Mouse (Mus musculus): ENCODE data around the gene Mtfr1l.
"Not testable (repeated sequence)": the region's sequence is repeated elsewhere in the genome, so short reads cannot be mapped to it uniquely, and the experiment has no call there.

Gene Mtfr1l

GRCm38 (mm10) chr4:134514309-134514930, 20.8 kb downstream of the Mtfr1l start:
- DNase-seq: no peak

DNA sequence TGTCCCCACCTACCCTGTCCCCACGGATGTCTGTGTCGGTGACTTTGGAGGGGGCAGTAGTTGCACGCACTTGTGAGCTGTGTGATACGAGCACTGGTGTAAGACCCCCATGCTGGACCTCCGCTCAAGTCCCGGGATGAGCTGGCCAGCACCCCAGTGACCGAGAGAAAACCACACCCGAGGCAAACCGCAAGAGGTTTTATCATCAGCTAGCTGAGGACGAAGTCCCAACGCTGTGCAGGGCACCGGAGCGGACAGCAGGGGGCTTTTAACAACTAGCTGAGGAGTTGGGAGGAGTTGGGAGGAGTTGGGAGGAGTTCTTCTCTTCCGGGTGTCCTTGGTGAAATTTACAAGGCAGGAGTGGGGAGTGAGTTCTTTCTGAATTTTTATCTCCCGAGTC, 22.4 kb downstream of the Mtfr1l start:
- DNase-seq: peak; percentile 88 to 92

- no peak for DNase-seq
These were observed 23.5 kb downstream of the Mtfr1l start for GRCm38 (mm10) chr4:134511730-134512129.

GRCm38 (mm10) chr4:134510845-134511411, 24.3 kb downstream of the Mtfr1l start, which contains the start of gene Aunip:
Aunip (plus strand) TSS chr4:134510999.
- DNase-seq: peak; percentile 98

- no peak for DNase-seq
These were observed 24.8 kb downstream of the Mtfr1l start for GRCm38 (mm10) chr4:134510396-134510795.

- no peak for DNase-seq
These were observed 28.5 kb downstream of the Mtfr1l start for GRCm38 (mm10) chr4:134506713-134507112.

DNA sequence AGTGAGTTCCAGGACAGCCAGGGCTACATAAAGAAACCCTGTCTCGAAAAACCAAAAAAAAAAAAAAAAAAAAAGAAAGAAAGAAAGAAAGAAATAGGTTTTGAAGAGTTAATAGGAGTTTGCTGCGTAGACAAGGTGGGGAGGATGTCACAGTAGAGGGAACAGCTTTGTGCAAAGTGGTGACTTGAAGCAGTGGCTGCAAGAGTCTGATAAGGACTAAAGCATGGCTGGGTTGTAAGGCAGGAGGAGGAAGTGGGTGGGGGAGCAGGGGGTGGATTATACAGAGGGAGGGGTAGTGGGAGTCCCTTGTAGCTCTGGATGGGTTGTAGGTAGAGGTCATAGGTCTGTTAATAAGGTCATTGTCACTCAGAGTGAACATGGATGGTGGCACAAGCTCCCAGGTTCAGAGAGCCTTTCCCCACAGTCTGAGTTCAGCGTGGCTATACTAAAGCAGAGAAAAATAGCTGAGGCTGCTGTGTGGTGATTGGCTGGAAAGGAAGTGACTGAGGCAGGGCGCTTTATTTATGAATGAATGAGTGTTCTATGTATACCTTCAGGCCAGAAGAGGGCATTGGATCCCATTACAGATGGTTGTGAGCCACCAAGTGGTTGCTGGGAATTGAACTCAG, 29.1 kb downstream of the Mtfr1l start:
- no peak for DNase-seq

GRCm38 (mm10) chr4:134505303-134505789, 29.8 kb downstream of the Mtfr1l start:
- DNase-seq: no peak

GRCm38 (mm10) chr4:134503686-134504357, 31.4 kb downstream of the Mtfr1l start:
- no peak for DNase-seq

GRCm38 (mm10) chr4:134501095-134501494, 34.1 kb downstream of the Mtfr1l start:
- DNase-seq: no peak

- not testable (repeated sequence) for DNase-seq
These were observed 36.2 kb downstream of the Mtfr1l start for GRCm38 (mm10) chr4:134498983-134499382.

DNA sequence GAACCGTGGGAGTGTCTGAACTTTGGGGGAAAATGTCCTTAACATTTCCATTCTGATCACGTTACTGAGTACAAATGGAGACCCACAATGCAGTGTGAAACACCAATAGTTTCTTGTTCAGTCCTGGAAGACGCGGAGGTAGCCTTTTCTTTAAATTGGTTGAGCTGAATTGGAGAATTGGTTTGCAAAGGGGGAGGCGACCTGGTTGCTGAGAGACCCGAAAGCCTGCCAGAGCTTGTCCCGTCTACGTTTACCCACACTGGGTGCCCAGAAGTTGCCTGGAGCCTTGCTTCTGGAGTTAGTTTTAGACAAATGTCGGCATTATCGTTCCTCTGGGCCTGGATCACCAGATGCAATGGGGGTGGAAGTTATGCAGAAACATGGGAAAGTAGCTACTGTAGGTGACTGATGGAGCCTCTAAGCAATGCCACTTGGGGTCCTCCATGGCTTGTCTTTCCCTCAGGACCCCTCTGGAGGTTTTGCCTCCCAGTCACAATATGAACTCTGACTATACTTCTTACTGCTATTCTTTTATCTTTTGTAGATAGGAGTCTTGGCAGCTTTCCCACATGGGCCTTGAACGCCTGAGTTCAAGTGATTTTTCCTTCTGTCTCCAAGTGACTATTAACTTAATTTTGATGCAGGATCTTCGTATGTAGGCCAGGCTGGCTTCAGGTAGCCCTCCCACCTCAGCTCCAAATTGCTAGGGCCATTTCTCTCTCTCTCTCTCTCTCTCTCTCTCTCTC, 37.0 kb downstream of the Mtfr1l start:
- no peak for DNase-seq

DNA sequence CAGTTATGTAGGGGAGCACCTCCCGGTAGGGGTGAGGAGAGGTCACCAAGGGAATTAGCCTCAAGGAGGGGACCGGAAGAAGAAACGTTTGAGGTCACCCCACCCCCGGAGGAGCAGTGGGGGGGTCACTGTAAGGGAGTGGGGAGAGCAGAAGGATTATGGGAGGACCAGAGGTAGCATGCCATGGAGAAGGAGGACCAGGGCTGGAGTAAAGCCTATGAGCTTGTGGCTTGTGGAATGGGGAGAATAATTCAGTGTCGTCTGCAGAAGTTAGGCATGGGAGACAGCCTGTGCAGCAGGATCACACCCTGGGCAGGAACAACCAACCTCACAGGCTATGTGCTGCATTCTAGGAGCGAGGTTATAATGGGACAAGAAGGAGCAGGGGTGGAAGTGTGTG, 38.0 kb downstream of the Mtfr1l start:
- no peak for DNase-seq

DNA sequence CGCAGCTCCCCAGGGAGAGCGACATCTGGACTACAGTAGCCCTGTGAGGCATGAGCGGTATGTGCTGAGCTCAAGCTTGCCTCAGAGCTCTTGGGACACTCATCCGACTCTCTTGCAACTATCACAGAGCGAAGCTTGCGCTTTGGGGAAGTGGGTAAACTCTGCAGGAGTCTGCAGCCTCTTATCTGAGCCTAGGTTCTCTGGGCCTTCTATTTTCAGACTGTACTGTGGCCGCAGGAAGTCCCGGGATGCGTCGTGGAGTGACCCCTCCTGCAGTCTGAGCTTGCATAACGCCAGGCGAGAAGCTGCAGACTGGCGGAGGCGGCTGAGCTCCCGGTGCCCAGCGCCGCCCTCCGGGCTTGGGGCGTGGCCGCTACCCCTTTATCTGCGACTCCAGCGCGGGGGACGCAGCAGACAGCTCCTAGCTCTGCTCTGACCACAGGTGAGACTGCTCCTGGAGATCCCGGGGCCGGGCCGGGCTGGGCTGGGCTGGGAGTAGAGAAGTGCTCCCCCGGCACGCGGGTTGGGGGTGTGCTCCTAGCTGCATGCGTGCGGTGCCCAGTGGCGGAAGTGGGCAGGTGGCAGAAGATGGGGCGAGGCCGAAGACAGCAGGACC, 38.5 kb downstream of the Mtfr1l start, which contains the start of gene Paqr7:
Paqr7 (plus strand) TSS at position 103 of the 616 bp plus-strand sequence.
- peak; percentile 75 to 84 for DNase-seq

DNA sequence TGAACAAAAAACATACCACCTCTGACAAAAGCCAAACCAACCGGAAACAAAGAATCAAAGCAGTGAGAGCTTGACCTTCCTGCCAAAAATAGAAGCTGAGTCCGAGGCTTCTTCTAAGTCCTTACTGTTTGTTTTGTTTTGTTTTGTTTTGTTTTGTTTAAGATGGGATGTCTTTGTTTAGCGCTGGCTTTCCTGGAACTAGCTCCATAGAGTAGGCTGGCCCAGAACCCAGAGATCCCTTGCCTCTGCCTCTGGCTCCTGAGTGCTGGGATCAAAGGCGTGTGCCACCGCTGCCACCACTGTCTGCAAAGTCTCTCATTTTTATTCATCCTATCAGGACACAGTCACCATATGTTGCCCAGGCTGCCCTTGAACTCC, 39.7 kb downstream of the Mtfr1l start:
- DNase-seq: no peak

DNA sequence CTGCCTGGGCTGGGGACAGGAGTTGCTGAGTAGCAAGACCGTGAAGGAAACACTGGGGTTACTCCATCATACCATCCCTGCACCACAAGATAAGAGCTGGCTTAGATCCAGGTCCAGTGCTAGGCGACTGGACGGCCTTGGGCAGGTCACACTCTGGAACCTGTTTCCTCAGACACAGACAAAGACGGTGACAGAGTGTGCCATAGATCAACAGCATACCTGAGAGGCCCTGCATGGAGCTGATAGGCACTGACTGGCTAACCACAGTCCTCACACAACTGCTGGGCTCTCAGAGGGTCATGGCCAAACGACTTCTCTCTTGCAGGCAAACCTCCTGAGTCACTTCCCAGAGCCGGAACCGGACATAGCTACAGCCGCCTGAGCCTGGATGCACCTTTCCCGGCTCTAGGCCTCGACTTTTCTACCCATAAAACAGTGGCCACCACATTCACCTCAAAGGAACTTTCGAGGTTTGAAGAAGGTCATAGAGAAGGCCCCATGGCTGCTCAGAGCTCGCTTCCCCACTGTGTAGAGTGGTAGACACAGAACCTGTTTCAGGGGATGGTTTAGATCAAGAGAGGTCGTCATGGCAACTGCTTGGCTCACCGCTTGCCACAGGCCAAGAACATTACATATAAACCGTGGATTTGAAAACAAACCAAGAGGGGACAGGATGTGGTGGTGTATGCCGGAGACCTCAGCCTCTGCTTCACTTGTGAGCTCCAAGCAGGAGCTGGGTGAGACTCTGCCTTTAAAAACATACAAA, 40.2 kb downstream of the Mtfr1l start:
- peak; percentile 35 to 46 for DNase-seq

GRCm38 (mm10) chr4:134494161-134494560, 41.0 kb downstream of the Mtfr1l start:
- not testable (repeated sequence) for DNase-seq

DNA sequence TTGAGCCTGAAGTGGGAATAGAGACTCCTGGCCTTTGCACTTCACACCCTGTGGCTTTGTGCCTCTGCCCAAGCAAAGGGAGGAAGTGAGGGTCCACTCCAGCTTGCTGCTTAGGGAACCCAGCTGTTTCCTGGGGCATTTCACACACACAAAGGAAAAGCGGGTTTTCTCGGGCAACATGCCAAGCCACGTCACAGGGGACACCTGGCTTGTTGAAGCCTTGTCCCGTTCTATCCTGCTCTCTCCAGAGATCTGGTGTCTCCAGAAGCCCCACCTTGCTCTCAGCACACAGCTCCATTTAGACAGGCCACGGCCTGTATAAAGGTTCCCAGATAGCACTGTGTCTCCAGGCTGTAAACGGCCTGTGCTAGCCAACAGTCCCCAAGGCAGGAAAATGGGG, 43.5 kb downstream of the Mtfr1l start:
- peak; percentile 61 to 70 for DNase-seq

DNA sequence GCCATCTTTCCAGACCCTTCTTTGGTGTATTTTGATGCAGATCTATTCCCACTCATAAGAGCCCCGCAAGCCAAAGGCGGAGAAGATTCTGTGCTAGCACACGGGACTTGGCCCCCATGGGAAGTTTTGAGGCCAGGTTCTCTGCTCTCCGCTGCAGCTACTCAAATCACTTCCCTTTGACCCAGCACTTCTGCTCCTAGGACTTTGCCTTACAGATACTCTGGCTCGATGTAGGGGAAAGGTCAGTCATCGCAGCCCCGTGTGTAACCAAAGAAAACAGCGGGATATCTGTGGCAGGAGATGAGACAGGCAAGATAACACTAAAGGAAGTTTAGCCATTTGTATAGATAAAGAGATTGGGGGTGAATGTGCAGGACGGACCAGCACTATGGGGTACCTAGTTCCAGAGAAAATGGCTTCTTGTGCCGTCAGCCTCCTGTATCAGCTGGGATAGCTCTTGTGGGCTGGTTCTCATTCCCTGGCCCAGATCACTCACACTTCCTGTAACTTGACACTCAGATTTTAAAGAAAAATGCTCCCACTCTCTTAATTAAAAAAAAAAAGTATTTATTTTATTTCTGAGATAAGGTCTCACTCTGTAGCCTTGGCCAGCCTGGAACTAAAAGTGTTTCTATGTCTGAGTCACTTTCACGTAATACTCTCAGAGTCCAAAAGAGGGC, 45.1 kb downstream of the Mtfr1l start:
- no peak for DNase-seq

DNA sequence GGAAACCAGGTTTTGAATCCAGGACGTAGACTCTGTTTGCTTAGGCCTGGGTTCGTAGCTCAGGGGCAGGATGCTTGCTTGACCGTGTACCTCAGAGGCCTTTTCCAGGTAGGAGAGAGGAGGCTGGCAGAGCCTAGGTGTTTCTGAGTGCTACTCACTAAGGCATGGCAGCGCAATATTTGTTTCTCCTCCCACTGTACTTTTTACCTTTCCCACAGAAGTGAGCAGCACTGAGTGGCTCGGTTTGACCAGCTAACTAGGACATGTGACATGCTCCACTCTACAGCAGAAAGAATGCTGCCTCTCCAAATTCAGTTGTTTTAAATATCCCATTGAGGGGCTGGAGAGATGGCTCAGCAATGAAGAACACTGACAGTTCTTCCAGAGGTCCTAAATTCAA, 47.0 kb downstream of the Mtfr1l start:
- no peak for DNase-seq
